Mouse (Mus musculus) frontal cortex, postnatal 10 days (tissue): ENCODE data around the gene Klf11.
"Not testable (repeated sequence)": the region's sequence is repeated elsewhere in the genome, so short reads cannot be mapped to it uniquely, and the experiment has no call there.

ENCODE experiments used
- DNase-seq, 2 experiments: peaks; one replicate each; pipeline ENCODE4 v3.0.0; 2022; ENCODE audit warnings: low spot score in 2 of 2, mixed read lengths in 1 of 2

The Klf11 gene

DNA sequence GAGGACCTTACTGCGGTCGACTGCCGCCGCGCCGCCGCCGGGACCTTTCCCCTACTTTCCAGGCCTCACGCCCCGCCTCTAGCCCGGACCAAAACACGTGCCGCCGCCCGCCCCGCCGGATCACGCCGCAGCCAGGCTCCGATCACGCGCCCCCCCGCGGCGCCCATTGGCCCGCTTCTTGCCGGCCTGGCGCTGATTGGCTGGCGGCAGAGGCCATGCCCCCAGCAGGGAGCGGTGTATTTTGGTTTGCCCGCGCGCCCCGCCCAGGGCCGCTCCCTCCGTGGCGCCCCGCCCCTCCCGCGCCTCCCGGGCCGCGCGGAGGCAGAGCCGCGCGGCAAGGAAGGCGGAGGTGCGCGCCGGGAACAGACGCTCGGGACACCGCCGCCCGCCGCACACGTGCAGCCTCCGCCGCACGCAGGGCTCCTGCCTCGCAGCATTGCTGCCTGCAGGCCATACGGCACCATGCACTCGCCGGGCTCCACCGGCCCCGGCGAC lies at the start of gene Klf11:
Klf11 (plus strand) TSS at position 212 of the 495 bp plus-strand sequence.
- peak; percentile 95 to 98 for DNase-seq

DNA sequence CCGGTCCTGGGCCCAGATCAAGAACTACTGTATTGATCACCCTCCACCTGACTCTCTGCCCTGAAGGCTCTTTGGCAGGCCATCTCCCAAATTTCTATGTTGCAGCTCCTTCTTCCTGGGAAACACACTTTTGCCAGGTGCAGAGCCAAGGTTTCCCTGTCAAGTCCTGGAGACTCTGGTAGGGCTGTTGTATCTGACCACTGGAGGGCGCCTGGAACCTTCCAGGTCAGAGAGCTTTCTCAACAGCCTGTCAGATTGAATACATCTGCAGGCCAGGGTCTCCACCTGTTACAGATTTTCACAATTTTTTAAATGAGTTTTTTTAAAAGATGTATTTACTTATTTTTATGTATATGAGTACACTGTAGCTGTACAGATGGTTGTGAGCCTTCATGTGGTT lies 47.8 kb upstream of the Klf11 start:
- DNase-seq, result peak in 1 of 2 experiments; percentile 67

DNA sequence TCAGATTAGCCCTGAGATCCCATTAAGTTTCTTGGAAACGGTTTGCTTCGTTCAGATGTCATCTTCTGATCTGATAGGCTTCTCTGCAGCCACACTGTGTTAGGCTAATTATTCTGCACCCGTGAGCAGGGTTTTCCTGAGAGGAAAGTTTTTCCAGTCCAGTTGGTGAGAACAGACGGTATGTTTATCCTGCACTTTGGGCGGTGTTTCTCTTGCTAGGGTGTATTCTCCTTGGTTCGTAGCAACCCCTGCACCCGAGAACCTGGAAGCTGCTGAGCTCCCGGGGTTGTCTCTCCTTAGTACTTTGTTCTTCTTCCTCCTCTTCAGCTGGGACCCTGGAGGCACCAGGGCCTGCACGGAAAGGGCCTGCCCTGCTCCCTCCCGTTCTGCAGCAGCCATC lies 44.9 kb upstream of the Klf11 start:
- no peak for DNase-seq

DNA sequence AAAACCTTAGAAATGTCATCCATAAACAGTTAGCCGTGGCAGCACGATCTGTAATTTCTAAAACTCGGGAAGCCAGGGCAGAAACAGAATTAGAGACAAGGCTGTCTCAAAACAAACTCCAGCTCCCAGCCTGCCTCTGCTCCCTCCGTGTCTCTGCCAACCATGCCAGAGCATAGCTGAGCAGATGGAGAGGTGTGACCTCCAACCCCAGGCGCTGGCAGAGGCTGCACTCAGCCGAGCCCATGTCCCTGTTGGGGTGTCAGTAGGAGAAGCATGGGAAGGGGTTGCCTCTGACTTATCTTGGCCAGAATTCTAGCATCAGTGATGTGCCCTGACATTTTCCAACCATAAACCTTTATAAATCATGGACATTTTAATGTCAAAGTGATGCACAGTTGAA lies 38.5 kb upstream of the Klf11 start:
- DNase-seq, result no peak

DNA sequence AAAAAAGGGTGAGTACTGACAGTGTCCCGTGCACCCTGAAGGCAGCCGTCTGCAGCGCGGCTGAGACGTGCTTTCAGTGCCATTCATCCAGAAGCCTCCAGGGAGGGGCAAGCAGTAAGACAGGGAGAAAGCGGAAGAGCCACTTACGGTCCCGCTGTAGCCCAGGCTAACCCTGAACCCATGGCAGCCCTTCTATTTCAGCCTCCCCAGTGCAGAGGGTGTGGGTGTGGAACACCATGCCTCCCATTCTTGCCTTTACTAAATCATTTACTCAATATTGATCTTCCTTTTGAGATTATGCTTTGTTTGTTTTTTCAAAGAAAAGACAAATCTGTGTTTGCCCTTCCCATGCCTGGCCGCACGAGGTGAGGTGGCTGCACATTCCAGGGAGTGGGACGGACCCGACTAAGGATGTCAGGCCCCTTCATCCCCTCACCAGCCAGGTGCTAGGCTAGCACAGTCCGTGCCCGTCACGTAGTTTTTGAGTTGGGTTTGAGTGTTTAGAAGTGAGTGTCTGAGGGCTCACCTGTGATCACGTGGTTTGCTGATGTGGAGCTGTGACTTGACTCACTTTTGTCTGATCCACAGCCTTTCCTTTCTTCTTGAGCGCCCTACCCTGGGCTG lies 36.5 kb upstream of the Klf11 start:
- no peak for DNase-seq

DNA sequence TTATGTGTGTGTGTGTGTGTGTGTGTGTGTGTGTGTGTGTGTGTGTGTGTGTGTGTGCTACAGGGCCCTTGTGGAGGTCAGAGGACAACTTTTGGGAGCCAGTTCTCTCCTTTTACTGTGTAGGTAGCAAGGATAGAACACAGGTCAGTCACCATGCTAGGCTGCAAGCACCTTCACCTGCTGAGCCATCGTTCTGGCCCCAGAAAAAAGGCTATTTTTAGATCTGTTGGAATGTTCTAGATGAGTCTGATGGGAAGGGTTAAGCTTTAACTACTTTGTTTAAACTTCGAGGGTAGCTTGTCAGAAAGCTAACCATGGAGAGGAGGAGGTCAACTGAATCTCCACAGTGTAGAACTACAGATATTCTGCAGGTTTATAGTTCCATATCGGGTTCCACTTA lies 35.9 kb upstream of the Klf11 start:
- no peak for DNase-seq

DNA sequence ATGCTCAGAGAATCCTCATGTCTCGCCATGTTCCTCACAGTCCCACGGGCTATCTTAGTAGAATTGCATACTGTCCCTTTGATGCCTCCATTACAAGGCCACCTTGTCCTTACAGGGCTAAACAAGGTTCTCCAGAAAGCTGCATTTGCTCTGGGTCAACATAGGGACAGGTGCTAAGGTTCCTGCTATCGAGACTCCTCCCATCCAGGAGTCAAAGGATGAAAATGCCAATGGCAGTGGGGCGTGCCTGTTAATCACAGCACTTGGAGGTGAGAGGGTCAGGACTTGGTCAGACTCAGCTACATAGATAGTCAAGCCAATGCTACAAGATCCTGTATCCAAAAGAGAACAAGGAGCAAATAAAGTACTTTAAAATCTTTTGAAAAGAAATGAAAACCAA lies 31.6 kb upstream of the Klf11 start:
- no peak for DNase-seq

DNA sequence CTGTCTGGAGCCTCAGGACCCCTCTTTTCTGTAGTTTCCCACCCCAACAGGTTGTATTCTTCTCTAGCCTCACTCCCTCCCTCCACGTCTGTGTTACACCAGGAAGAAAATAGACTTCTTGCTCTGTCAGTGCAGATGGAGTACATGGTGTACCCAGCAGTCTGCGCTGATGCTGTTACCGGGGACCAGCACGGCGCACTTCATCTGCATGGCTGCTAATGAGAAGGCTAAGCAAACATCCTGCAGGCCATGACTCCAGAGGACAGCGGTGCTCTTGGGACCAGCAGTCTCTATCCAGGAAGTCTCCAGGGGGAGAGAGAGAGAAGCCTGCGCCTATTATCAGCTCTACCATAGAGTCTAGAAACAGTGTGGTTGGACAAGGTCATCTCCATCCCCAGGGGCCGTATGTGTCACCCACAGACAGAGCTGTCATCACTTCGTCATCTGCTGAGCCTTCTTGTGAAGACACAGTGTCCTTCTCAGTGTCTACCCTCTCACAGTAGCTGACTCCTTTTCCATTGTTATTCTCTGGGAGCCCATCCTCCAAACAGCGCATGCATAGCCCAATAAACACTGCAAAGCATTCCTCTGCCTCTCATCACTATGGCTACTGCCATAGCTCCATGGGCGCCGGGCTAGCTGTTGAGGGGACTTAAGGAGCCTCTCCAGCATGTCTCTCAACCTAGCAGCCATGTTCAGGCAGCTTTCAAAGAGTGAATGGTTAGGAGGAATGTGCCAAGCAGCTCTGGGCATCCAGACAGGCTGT lies 27.4 kb upstream of the Klf11 start:
- DNase-seq, result no peak

DNA sequence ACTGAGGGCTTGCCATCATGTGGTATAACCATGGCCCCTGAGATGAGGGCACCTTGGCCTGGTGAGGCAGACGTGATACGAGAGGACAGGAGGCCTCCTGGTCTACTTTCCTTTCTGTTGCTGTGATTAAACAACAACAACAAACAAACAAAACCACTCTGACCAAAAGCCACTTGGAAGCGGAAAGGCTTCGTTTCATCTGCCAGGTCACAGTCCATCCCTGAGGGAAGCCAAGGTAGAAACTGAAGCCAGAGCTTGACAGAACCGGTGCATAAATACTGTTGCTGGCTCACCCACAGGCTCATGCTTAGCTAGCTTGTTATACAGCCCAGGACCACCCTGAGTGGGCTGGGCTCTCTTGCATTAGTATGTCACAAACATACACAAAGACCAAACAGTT lies 24.7 kb upstream of the Klf11 start:
- DNase-seq, result no peak

DNA sequence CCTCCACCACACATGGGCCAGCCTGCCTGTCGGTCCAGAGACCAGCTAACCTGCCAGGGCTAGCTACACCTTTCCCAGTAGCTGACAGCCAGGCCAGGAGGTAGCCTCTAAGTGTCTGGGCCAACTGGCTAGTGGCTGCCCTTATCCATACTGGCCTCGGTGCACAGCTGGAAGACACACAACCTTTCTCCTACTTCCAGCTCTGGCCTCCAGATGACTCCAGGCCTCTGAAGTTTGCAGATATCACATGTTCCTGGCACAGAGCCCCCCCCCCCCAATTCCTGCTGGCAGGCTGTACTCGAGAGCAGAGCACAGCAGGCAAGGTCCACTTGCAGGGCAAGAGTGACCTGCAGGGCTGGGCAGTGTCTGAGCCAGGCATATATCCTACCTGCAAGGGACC lies 23.9 kb upstream of the Klf11 start:
- no peak for DNase-seq

DNA sequence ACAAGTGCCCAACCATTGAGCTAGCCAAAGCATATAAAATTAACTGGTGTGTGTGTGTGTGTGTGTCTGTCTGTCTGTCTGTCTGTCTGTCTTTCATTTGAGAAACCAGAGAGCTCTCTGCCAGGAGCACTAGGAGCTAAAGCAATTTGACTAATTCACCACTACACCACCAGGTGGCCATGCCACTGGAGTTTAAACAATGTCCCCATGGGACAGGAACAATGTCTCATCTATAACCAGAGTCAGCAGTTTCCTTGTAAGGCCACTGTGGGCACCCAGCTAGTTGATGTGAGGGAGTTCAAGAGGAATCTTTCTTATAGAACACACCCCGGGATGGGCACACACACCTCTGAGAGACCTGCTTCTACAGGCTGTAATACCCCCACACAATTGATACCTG lies 20.9 kb upstream of the Klf11 start:
- no peak for DNase-seq

DNA sequence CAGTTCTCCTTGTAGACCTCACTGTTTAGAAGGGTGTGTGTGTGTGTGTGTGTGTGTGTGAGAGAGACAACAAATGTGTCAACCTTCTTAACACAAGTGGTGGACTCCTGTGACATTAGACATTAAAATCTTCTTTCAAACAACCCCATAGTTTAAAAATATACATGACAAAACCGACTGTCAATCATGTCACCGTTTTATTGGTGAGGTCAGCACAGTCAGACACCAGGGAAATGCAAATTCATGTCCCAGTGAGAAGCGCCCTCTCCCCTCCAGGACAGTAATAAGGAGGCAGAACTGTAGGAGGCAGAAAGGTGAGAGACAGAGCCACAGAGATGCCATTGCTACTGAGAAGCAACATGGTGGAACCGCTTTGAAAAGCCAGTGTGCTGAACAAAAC lies 18.7 kb upstream of the Klf11 start:
- no peak for DNase-seq

DNA sequence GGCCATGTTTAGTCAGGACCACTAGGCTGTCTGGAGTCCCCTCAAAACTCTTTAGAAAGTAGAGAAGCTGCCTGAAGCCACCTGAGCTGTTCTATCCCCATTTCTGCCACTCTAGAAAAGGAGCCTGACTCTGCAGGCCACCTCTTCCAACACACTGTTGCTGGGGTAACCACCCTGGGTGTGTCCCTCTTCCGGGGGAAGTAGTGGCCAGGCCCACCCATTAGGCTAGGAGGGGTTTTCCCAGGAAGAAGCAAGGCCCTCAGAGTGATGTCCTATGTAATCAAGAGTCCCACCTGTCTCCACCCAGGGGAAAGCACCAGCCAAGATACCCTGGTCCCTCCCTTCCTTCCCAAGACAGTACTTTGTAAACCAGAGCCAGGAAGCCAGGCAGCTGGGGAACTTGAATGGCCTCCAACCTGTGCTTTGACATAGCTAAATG lies 17.3 kb upstream of the Klf11 start:
- no peak for DNase-seq

DNA sequence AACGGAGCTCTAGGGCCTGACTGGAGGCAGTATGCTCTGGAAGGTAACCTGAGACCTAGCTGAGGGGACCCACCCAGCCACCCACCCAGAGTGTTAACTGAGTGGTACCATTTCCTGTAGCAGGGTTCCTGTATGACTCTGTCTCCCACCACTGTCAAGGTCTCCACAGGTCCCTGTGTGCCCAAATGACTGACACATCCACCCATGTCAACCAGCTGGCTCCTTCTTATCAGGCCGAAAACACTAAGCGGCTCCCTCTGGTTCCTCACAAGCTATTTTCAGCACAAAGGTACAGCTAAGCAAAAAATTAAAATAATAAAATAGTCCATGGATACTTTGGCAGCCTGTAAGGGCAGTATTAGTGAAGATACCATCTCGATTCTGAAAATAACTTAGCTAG lies 16.9 kb upstream of the Klf11 start:
- DNase-seq, result no peak

DNA sequence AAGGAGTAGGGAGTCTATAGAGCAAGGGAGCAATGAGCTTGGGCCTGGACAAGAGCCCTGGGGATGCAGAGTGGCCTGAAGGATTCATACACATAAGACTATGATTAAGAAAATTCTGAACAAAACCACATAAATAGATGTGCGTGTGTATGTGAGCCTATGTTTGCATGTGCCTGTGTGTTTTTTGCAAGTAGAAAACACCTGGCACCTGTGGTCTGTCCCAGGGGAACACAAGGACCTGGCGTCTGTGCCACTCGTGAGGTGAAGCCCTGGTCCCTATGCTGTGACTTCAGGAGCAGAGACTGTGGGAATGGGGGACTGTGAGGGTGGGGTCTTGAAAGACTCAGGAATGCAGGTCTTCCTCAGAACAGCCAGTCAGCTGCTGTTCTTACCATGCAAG lies 16.4 kb upstream of the Klf11 start:
- no peak for DNase-seq

DNA sequence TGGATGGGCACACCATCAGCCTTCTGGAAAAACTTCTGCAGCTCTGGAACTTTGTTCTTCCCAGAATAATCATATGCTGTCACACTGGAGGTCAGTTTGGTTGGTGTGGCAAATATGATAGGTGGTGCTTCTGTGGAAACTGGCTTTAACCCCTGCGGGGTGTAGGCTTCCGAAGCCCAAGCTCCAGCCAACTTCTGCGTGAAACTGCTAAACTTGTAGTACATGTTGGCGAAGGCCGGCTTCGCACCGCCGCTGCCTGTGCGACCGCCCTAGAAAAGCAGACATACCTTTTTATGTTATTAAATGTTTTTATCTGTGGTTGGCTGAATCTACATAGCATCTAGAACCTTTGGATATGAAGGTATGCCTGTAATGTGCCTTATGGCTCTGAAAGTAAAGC lies 12.3 kb upstream of the Klf11 start:
- not testable (repeated sequence) for DNase-seq

DNA sequence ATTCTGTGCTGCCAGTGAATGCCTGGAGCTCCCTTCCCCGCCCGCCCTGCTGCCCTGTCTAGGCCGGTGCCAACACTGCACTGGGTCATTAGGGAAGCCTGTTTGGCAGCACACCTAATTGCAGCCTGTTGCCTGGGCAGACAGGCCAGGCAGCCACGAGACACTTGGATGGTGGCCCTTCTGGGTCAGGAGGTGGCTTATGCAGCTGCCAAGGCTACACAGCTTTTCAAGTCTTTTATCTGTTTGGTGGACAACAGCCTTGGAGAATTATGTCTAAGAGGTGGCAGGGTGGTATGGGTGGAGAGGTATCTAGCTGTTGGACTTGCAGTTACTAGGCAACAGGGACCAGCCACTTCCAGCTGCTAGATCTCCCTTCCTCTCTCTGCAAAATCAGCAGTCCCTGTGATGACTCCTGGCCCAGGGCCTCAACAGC lies 8.7 kb upstream of the Klf11 start:
- peak; percentile 61 to 66 for DNase-seq

DNA sequence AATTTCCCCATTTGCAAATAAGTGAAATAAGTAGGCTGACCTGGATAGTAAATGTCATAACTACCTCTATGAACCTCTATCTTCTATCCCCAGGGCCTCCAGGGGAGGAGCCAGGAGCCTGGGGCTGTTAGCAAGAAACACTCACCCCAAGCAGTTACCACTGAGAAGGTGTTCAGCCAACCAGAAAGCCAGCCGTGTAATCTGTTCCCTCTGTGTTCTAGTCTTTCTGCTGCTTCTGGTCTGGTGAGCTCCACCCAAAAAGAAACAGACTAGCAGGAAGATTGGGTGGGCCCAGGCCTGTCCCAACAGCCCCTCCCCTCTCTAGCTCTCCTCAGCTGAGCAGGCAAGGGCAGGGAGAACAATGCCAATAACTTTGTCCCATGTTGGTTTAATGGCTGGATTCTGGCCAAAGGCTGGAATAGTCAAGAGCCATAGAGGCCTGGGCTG lies 6.9 kb upstream of the Klf11 start:
- DNase-seq, result no peak

DNA sequence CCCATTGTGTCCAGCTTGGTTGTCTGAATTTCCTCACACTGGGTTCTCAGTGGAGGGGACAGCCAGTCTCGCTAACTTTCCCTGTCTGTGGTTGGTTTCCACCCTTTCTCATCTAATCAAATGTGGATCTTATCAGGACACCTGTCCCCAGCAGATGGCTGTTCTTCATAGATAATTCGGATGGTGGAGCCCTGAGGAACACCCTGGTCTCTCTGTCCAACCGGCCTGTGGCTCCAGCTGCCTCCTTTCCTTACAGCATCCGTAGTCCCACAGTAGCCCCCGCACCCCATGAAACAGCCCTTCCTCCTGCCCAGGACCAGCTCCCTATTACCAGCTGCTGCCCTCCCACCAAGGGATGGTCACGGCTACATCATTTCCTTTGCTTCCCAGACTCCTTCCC lies 5.2 kb upstream of the Klf11 start:
- DNase-seq, result no peak

DNA sequence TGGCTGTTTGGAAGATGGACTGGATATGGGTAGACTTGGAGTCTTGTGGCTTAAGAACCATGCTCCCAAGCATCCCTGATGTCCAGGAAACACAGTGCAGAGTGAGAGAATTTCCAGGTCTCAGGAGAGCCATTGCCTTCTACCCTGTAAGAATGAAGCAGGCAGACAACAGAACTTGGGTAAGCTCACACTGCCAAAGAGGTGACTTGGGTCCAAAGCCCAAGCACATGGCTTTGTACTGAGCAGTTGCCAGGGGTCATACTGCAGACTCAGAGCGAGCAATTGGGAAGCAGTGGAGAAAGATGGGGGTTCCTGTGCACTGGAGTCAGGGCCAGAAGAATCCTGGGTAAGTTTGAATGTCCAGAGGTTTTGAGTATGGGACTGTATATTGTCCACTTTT lies 3.0 kb upstream of the Klf11 start:
- DNase-seq, result no peak

DNA sequence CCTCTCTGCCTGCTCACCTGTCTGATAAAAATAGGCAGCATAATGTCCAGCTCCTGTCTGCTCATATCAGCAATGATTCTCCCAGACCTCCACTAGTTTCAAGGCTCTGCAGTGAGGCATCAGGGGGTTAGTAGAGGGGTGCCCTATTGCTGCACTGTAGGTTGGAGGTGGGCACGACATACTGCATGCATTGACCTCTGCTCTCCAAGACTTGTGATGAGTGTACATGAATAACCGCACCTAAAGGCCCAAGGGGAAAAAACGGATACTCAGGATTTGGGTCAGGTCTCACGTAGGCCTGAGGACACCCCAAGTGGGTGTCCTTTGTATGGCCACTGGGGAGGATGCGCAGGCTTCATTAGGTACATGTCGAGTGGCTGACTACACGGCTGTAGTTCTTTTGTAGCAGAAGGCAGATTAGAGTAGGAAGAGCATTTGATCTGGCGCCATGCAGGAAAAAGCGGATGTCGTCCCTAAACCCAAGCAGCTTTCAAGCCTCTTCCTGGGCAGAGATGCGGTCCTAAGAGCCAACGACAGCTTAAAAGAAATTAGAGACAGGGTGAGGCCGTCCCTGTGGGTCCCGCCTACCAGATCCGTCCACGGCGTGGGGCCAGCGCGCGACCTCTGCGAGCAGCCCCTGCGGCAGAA lies 535 bp upstream of the Klf11 start:
- no peak for DNase-seq

DNA sequence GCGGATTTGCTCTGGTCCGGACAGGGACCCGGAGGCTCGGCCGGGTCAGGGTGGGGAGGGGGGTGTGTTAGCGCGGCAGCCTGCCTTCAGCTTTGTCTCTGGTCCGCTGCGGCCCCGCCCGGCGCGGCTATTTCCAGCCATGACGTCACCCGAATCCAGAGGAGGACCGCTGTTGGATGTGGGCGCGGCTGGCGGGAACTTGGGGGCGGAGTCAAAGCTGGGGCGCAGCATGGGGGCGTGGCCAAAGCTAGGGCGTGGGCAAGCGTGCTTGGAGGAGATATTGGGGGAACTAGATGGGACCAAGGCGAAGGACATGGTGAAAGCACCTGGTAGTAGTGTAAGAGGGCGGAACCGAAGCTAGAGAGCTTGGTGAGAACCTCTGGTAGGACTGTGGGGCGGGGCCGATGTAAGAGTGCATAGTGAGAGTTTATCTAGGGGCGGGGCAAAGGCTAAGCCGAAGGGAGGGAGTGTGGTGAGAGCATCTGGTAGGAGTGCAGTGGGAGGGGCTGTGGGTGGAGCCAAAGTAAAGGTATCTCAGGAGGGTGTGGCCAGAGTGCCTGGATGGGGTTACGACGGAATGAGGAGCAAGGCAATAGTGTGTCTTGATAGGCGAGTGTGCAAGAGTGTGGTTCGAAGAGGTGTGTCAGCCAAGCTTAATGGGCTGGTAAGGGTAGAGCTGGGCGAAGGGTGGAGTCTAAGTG lies 718 bp downstream of the Klf11 start:
- peak; percentile 90 to 91 for DNase-seq
